Mouse (Mus musculus) effector memory CD4-positive, alpha-beta T cell, adult 7 months (primary cell): Measurements from ENCODE around the gene Sema4a. TPM values are rescaled to one million over a fixed set of nuclear protein-coding genes. Genes with fewer than 3 reads are reported as not detected.

Source experiments
- polyA plus RNA-seq: library from polyadenylated mRNA; unstranded; fragments of 100-300 nt; shearing (Covaris generic); gene quantifications from one replicate; pipeline ENCODE4 v1.2.1, GENCODE M21; 2017

Sema4a gene
- polyA plus RNA-seq: 162 TPM

DNA sequence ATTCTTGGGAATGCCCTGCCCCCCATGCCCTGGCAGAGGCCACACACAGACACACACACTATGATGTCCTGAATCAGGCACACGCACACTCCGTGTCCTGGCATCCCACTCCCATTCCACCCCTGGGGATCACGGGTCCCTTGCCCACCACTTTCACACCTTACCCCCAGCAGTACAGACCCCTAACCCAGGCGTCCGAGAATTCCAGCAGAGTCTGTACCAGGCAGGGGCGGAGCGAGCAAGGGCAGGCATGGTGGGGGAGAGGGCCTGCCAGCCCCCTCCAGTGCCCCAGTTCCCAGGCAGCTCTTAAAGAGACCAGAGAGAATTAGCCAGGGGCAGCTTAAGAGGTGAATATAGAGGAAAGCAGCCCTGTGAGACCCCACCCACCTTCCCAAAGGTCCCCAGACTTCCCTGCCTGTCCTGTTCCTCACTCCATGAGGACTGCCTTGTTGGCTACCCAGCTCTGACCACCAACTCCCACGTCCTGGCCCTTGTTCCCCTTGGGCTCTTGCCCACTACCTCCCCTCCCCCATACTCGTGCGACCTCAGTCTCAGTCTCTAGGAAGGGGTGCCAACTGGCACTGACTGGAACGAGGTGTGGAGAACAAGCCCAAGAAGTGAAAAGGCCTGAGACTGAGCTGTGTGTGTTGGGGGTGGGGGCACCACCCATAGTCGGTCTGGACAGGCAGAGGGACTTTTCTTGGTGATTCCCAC, at the start of gene Sema4a:
Gene Sema4a, minus strand, starts transcription at position 200 of the 714 bp plus-strand sequence.

DNA sequence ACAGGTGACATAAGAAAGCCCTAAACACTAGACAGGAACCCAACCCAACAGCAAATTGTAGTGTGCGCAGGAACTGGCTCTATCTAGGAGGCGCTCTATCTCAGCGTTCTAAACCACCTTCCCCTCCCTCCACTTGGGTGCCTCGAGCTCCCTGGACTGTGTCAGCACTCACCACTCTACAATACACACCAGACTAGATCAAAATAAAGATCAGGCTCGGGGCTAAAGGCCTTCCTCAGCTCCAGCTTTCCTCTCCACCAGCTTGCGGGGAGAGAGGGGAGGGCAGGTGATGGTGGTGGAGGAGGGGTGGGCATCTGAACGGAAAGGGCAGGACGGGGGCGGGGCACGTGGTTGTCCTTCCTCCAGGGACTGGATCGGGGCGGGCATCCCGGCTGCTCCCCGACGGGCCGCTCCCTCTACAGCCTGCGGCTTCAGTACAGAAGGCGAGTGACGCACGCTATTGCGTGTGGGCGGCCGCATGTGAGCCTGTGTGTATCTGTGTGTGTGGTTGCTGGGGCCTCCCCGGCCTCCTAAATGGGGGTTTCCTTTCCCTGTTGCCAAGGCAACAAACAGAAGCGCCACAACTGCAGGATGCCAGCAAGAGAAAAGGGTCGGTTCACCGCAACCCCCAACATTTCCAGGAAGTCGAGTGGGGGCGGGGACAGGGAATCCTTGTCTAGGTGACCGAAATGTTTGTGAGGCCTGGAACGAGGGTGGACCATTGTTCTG, 48.9 kb upstream of the Sema4a start, which contains the start of gene Lmna:
Gene Lmna, minus strand, starts transcription at position 265 of the 729 bp plus-strand sequence.

DNA sequence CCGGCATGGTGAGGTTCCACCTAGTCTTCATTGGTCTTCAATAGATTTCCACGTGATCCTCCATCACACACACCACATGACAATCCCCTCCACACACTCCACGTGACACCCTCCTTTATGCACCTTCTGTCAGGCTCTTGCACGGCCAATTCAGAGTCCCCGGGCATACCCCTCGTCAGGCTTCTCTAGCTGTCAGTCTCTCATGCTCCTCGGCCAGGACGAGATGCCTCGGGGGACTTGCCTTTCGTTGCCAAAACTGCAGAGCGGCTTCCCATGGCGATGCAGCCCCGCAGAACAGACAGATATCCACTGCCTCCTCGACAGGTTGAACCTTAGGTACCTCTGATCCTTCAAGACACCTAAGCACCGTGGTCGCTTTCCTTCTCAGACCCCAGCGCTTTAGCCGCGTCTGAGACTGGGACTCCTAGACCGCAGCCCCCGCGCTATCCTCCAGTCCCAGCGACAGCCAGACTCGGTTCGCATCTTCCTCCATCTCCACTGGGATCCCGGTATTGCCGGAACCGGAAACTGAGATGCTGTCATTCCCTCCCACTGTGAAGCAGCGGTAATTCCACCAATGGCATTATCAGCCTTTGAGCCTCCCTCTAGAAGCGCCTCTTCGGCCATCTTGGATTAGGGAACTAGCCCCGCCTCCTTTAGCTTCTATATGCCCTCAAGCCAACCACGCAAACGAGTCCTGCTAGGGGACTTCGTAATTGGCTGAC, 36.2 kb downstream of the Sema4a start, which contains the start of gene Slc25a44:
Gene Slc25a44, minus strand, starts transcription at position 535 of the 725 bp plus-strand sequence.

DNA sequence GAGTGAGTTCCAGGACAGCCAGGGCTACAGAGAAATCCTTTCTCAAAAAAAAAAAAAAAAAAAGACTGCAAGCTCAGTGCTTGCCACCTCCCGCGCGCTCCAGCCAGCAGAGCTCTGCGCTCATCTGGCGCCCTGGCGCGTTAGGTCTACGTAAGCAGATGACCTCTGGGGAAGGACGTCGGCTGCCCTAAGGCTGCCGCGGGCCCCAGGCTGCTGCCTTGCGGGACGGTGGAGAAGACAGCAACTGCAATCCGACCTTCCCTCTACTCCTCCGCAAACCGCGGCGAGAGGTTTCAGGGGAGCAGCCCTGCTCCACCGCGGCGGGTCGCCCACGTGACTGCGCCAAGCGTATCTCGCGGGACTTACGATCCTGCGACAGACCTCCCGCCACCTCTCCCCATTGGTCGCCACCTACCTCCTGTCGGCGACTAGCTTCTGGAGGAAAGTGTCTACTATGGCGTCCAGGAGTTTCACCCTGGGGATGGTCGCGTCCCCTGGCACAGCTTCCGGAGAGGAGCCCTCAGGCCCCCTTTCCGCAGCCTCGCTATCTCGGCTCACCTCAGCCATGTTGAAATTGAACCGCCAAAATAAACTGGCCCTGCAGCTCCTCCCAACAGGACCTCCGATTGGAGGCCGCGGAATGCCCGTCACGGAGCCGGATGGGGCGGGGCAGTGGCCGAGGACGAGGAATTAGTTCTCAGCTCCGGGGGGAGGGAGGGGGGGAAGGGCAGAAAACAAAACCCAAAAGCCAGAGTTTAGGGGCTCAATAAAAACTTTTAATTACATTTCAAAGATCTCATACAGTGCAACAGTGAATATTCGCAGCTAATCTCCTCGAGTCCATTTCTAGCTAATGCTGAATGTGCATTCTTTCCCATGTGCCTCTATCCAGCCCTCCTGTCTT, 51.0 kb downstream of the Sema4a start, which contains the start of gene Pmf1:
Gene Pmf1, minus strand, starts transcription at position 591 of the 904 bp plus-strand sequence.

Other genes starting within 250 kb of the Sema4a start
- gene Rhbg, start 206.5 kb downstream of the Sema4a start, polyA plus RNA-seq: not detected
- gene Gm38392, start 174.0 kb downstream of the Sema4a start, polyA plus RNA-seq: not detected
- 4.1 TPM for gene Tsacc, start 164.2 kb downstream of the Sema4a start, polyA plus RNA-seq
- 309 TPM for gene Cct3, start 164.1 kb downstream of the Sema4a start, polyA plus RNA-seq
- gene Glmp, start 136.2 kb downstream of the Sema4a start, polyA plus RNA-seq: 191 TPM
- gene Tmem79, start 125.0 kb downstream of the Sema4a start, polyA plus RNA-seq: 0.46 TPM
- gene Smg5, start 124.9 kb downstream of the Sema4a start, polyA plus RNA-seq: 35.6 TPM
- not detected for gene Paqr6, start 96.6 kb downstream of the Sema4a start, polyA plus RNA-seq
- gene Bglap3, start 88.4 kb downstream of the Sema4a start, polyA plus RNA-seq: not detected
- gene Bglap2, start 82.5 kb downstream of the Sema4a start, polyA plus RNA-seq: not detected
- not detected for gene Bglap, start 76.7 kb downstream of the Sema4a start, polyA plus RNA-seq
- gene Pmf1, start 50.9 kb downstream of the Sema4a start, polyA plus RNA-seq: 30.9 TPM
- 14.6 TPM for gene Slc25a44, start 36.0 kb downstream of the Sema4a start, polyA plus RNA-seq
- 189 TPM for gene Lmna, start 48.8 kb upstream of the Sema4a start, polyA plus RNA-seq
- 0.06 TPM for gene Mex3a, start 71.2 kb upstream of the Sema4a start, polyA plus RNA-seq
- gene Rab25, start 87.1 kb upstream of the Sema4a start, polyA plus RNA-seq: not detected
- gene Lamtor2, start 91.9 kb upstream of the Sema4a start, polyA plus RNA-seq: 126 TPM
- gene Ubqln4, start 92.6 kb upstream of the Sema4a start, polyA plus RNA-seq: 35.6 TPM
- 65.0 TPM for gene Ssr2, start 114.7 kb upstream of the Sema4a start, polyA plus RNA-seq
- gene Arhgef2, start 144.8 kb upstream of the Sema4a start, polyA plus RNA-seq: 79.7 TPM
- not detected for gene Rxfp4, start 192.0 kb upstream of the Sema4a start, polyA plus RNA-seq
- 133 TPM for gene Khdc4, start 224.6 kb upstream of the Sema4a start, polyA plus RNA-seq